Comparison of ENCODE assay signal across 11 mouse cellular contexts in the genomic region with DNA sequence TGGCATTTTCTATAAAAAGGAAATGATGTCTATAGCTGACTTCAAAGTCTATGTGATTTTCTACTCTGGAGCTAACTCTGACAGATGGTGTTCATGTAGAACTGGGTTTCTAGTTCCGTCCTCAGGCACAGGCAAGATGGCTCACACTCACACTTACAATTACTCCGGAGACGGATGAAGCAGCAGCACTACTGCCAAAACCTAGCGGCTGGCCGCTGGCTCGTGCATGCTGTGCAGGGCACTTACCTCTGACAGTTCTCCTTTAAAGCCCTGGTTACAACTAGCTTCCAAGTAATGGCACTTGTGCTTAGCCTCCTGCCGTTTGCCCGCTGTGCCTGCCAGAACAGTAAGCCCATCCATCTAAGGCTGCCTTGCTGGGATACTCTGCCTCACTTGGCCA. TPM values are rescaled to one million over a fixed set of nuclear protein-coding genes. Genes with fewer than 3 reads are reported as not detected.
A peak's percentile ranks its signal among the peaks of the same experiment; 100 is the strongest.
DNase-seq lines count a peak whose midpoint lies in the region; ATAC-seq and TF ChIP-seq lines count a peak whose summit lies in the region.
"Had no signal": no experiment of that assay in that cellular context is flagged by ENCODE, and none has a peak within 500 bp of the region (broad histone marks: within the 10 kb centered on the region; RNA-seq: fewer than 3 reads in every experiment).

No protein-coding gene starts in this region.

- no peak for TF ChIP-seq CTCF in midbrain, postnatal 0 days (IDR thresholded peaks at IDR 0.05)

- no peak overlapping the region for H3K9ac ChIP-seq in midbrain, postnatal 0 days (replicated peaks; ENCODE audit: low read length, poor library complexity, severe bottlenecking)
- H3K9ac ChIP-seq in midbrain, embryonic 14.5 days (replicated peaks; ENCODE audit: low read length), result no peak overlapping the region
- H3K9ac ChIP-seq in intestine, embryonic 16.5 days (ENCODE audit: low read depth, low read length), result no peak overlapping the region

- no peaks in the 10 kb centered on the region for H3K4me1 ChIP-seq in midbrain, postnatal 0 days (ENCODE audit: insufficient read depth, low read length)
- H3K4me1 ChIP-seq in midbrain, embryonic 14.5 days (ENCODE audit: control insufficient read depth, insufficient read depth, low read length), result no peaks in the 10 kb centered on the region
- no peaks in the 10 kb centered on the region for H3K4me1 ChIP-seq in intestine, embryonic 16.5 days (ENCODE audit: control insufficient read depth, insufficient read depth, low read length)

- no peak overlapping the region for H3K27ac ChIP-seq in midbrain, postnatal 0 days (ENCODE audit: low read depth, low read length)
- no peak overlapping the region for H3K27ac ChIP-seq in midbrain, embryonic 14.5 days (replicated peaks; ENCODE audit: low read depth, low read length)
- H3K27ac ChIP-seq in intestine, embryonic 16.5 days (ENCODE audit: low read length), result no peak overlapping the region
- H3K27ac ChIP-seq: stomach, postnatal 0 days had no signal

- ATAC-seq in midbrain, postnatal 0 days (ENCODE audit: low FRiP score), result no peak
- no peak for ATAC-seq in midbrain, embryonic 14.5 days (ENCODE audit: low FRiP score, low TSS enrichment)
- ATAC-seq in intestine, embryonic 16.5 days, result no peak
- ATAC-seq in activated CD4-positive, CD25-positive, alpha-beta regulatory T cell, adult 4 months, result no peak

- 56% methylated on average over 8 of the region's 8 CpGs for WGBS in midbrain, postnatal 0 days
- 76% methylated on average over 8 of the region's 8 CpGs for WGBS in midbrain, embryonic 14.5 days
- WGBS in intestine, embryonic 16.5 days, result 85% methylated on average over 8 of the region's 8 CpGs

- peak; percentile 85 for DNase-seq in midbrain, postnatal 0 days (ENCODE audit: low spot score)
- no peak for DNase-seq in midbrain, embryonic 14.5 days
- peak; percentile 63 to 73 for DNase-seq in frontal cortex, adult 2 months (ENCODE audit: extremely low spot score in 1 of 2, low spot score in 1 of 2)
- peak; percentile 48 to 50 for DNase-seq in layer of hippocampus, postnatal 10 days (ENCODE audit: low spot score in 2 of 2)
- peak; percentile 49 for DNase-seq in right cerebral cortex, postnatal 4 days
- no peak for DNase-seq in adrenal gland, adult 18-20 months (ENCODE audit: low spot score in 2 of 2)
- DNase-seq: kidney, postnatal 25 days had no signal

- no peak overlapping the region for H3K4me3 ChIP-seq in midbrain, postnatal 0 days (ENCODE audit: low read depth, low read length)
- H3K4me3 ChIP-seq in midbrain, embryonic 14.5 days (replicated peaks; ENCODE audit: low read depth, low read length), result no peak overlapping the region
- no peak overlapping the region for H3K4me3 ChIP-seq in intestine, embryonic 16.5 days (ENCODE audit: low read length)

- no peaks in the 10 kb centered on the region for H3K9me3 ChIP-seq in midbrain, postnatal 0 days (ENCODE audit: low read length)
- no peaks in the 10 kb centered on the region for H3K9me3 ChIP-seq in midbrain, embryonic 14.5 days (ENCODE audit: control insufficient read depth, low read length)
- no peaks in the 10 kb centered on the region for H3K9me3 ChIP-seq in intestine, embryonic 16.5 days (ENCODE audit: control insufficient read depth, low read length)
- H3K9me3 ChIP-seq: G1E had no signal

- H3K4me2 ChIP-seq in midbrain, postnatal 0 days (ENCODE audit: low read depth, low read length, poor library complexity, severe bottlenecking), result no peak overlapping the region
- H3K4me2 ChIP-seq in midbrain, embryonic 14.5 days (ENCODE audit: low read length), result no peak overlapping the region
- no peak overlapping the region for H3K4me2 ChIP-seq in intestine, embryonic 16.5 days (ENCODE audit: low read depth, low read length)

- peaks cover 8% of the 10 kb centered on the region for H3K36me3 ChIP-seq in midbrain, postnatal 0 days (ENCODE audit: insufficient read depth, low read length)
- H3K36me3 ChIP-seq in midbrain, embryonic 14.5 days (ENCODE audit: control insufficient read depth, insufficient read depth, low read length), result peaks cover 46% of the 10 kb centered on the region
- peaks cover 3% of the 10 kb centered on the region for H3K36me3 ChIP-seq in intestine, embryonic 16.5 days (ENCODE audit: control insufficient read depth, insufficient read depth, low read length)

- no peaks in the 10 kb centered on the region for H3K27me3 ChIP-seq in midbrain, postnatal 0 days (ENCODE audit: insufficient read depth, low read length)
- H3K27me3 ChIP-seq in midbrain, embryonic 14.5 days (ENCODE audit: control insufficient read depth, insufficient read depth, low read length), result no peaks in the 10 kb centered on the region
- no peaks in the 10 kb centered on the region for H3K27me3 ChIP-seq in intestine, embryonic 16.5 days (replicated peaks; ENCODE audit: control insufficient read depth, insufficient read depth, low read length)

RNA-seq across cellular contexts. Expression of a gene that starts 47.7 kb away (rescaled TPM):
- 30.5 and 35.1 TPM in 2 replicates for total RNA-seq in midbrain, postnatal 0 days (2014; rRNA removed)
- 69.9 and 71.9 TPM in 2 replicates for polyA plus RNA-seq in midbrain, postnatal 0 days (2015; fragmentation: Nextera tagmentation; extraction: Ambion mirVana)
- 56.2 and 64.4 TPM in 2 replicates for polyA plus RNA-seq in midbrain, embryonic 14.5 days (2014; fragmentation: Nextera tagmentation; extraction: Ambion mirVana)
- polyA plus RNA-seq in frontal cortex, adult 2 months (2012; rRNA removed), result 24.0 and 29.0 TPM in 2 replicates
- 10 to 100 TPM; 28.7 to 29.9 TPM for total RNA-seq in layer of hippocampus, postnatal 10 days (2021)
- polyA plus RNA-seq in intestine, embryonic 16.5 days (2015; fragmentation: Nextera tagmentation; extraction: Ambion mirVana), result 18.3 and 24.2 TPM in 2 replicates
- total RNA-seq in adrenal gland, adult 18-20 months (2021), result 10 to 100 TPM; 10.9 to 18.3 TPM
- 1 to 10 TPM; 2.1 to 6.2 TPM for polyA plus RNA-seq in activated CD4-positive, CD25-positive, alpha-beta regulatory T cell, adult 4 months (2017; shearing (Covaris generic))

Comparison
In these comparisons a context has a peak if more than half of its experiments do, and no peak if none do; other contexts are left out.
1. DNase-seq: peak in midbrain, postnatal 0 days (single experiment), frontal cortex, adult 2 months (2 of 2), layer of hippocampus, postnatal 10 days (2 of 2) and right cerebral cortex, postnatal 4 days (single experiment); none in midbrain, embryonic 14.5 days (single experiment) and adrenal gland, adult 18-20 months (0 of 2).